Mouse (Mus musculus) ES-E14 (cell line): ENCODE measurements around the gene Parp3.

Experiments used
- CHD2 ChIP-seq: IDR thresholded peaks from 2 replicates; pipeline ENCODE4 v1.6.1; 2014; ENCODE audit warnings: mild to moderate bottlenecking, low read depth, low read length, inconsistent platforms
- HCFC1 ChIP-seq: IDR thresholded peaks from 2 replicates; pipeline ENCODE4 v1.6.1; 2012; ENCODE audit warnings: low read length, inconsistent platforms, borderline replicate concordance; ENCODE audit not compliant: insufficient read depth
- ZC3H11A ChIP-seq: IDR thresholded peaks from 2 replicates; pipeline ENCODE4 v1.6.1; 2012; ENCODE audit warnings: low read depth, mild to moderate bottlenecking, inconsistent platforms, low read length, borderline replicate concordance
- ZNF384 ChIP-seq: IDR thresholded peaks from 2 replicates; pipeline ENCODE4 v1.6.1; 2012; ENCODE audit warnings: low read depth, low read length, inconsistent platforms

DNA sequence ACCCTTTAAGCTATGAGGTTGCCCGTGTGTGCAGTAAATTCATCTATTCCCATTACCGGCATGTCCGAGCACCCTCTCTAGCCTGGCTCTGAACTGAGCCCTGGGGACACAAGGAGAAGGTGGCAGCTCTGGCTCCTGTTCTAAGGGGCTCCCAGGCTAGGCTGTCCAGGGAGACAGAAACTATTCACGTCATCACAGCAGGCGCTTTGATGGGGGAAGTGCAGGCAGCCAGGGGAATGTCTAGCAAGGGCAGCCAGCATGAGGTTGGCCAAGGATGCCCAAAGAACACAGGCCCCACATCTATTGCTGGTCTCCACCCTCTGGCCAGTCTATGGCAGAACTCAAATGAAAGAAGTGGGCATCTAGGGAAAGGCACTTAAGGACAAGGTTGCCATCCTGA, 18.8 kb downstream of the Parp3 start:
- no peak for TF ChIP-seq HCFC1
- TF ChIP-seq CHD2 = no peak
- TF ChIP-seq ZC3H11A = no peak
- TF ChIP-seq ZNF384 = no peak
